Mouse (Mus musculus) splenic B cell, adult 2 months (primary cell): ENCODE measurements around the gene Gm5565.
"Not testable (repeated sequence)": the region's sequence is repeated elsewhere in the genome, so short reads cannot be mapped to it uniquely, and the experiment has no call there.

Experiments
- DNase-seq: peaks from one replicate; pipeline ENCODE4 v3.0.0-alpha.2; 2011; ENCODE audit warnings: low read depth, low spot score
- H3K27me3 ChIP-seq: 2 replicates; pipeline ENCODE4 v1.6.1; 2012; ENCODE audit warnings: mild to moderate bottlenecking, low read length, moderate library complexity, mixed read lengths; ENCODE audit not compliant: control insufficient read depth, poor library complexity, insufficient read depth, severe bottlenecking
- H3K36me3 ChIP-seq: 2 replicates; pipeline ENCODE4 v1.6.1; 2012; ENCODE audit warnings: mild to moderate bottlenecking, low read length, moderate library complexity, mixed read lengths; ENCODE audit not compliant: control insufficient read depth, poor library complexity, insufficient read depth, severe bottlenecking

The Gm5565 gene

DNA sequence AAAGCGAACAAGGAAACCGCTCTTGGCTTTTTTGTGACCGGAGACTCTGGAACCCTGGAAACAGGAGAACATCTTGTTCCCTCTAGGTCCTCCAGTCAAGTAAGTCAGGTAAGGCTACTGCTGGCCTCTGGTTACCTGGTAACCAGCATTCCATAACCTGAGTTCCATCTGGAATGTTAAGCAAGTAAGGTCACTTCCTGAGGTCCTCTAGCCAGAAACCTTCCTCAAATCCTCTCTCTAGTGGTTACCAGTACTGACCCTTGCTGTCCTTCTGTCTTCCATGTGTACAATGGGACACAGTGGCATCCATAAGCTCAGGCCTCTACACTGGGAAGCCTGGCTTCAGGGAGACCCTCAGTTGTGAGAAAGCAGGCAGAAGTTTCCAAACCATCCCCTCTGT is at the start of gene Gm5565:
TSS of gene Gm5565 (minus strand) at position 101 of the 400 bp plus-strand sequence.
- H3K36me3 ChIP-seq, DNase-seq, H3K27me3 ChIP-seq: not testable (repeated sequence)

DNA sequence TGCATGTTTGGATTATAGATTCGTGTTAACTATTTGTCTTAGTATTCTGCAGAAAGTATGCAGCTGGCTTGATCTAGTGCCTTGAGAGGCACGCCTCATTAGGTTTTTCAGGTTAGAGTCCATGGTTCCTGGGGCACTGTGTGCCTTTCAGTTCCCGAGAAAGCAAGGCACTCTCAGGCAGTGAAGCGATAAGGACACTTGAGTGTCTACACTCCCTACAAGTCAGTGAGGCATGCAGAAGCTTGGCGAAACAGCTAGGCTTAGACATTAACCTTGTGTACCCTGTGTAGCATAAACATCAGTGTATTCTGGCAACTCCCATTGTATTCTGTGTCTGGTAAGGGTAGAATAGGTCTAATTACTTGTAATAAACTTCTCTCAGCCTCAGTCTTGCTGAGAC is 45.2 kb upstream of the Gm5565 start:
- H3K27me3 ChIP-seq, result no peaks in the 10 kb centered on the region
- no peak for DNase-seq
- H3K36me3 ChIP-seq, result peaks cover 16% of the 10 kb centered on the region

DNA sequence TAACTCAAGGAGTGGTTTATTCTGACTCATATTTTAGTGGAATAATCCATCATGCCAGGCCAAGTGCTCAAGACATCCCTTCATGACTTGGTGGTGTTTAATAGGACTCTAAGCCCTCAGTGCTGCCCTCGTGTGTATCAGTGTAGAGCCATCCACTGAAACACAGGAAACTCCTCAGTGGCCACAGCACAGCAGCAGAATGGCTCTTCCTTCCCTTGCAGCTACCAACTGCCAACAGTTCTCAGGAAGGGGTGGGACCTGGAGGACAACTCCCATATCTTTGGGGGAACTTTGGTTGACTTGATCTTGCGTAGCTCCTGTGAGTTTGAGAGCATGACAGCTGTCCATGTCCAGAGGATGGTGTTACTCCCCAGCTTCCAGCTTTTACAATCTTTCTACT is 43.6 kb upstream of the Gm5565 start:
- Histone ChIP-seq H3K27me3 (no peaks in the 10 kb centered on the region), H3K36me3 (peaks cover 13% of the 10 kb centered on the region)
- no peak for DNase-seq

DNA sequence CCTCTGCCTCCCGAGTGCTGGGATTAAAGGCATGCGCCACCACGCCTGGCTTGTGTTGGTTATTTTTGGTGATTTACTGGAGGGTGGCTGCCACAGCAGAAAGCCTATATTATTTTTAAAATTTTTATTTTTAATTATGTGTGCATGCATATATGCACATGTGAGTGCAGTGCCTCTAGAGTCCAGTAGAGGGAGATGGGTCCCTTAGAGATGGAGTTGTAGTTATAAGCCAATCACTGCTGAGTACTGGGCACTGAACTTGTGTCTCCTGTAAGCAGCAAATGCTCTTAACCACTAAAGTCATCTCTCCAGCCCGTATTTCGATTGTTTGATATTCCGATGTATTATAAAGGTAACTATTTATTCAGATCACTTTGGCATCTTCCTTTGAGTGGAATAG is 40.2 kb upstream of the Gm5565 start:
- Histone ChIP-seq H3K27me3 (no peaks in the 10 kb centered on the region), H3K36me3 (peaks cover 8% of the 10 kb centered on the region)
- peak; percentile 15 for DNase-seq

DNA sequence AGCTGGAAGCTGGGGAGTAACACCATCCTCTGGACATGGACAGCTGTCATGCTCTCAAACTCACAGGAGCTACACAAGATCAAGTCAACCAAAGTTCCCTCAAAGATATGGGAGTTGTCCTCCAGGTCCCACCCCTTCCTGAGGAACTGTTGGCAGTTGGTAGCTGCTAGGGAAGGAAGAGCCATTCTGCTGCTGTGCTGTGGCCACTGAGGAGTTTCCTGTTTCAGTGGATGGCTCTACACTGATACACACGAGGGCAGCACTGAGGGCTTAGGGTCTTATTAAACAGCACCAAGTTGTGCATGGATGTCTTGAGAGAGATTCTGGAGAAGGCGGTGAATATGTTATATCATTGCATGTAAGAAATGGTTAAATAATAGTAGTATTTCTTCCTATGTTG is 39.2 kb upstream of the Gm5565 start:
- DNase-seq, result no peak
- Histone ChIP-seq H3K27me3 (no peaks in the 10 kb centered on the region), H3K36me3 (peaks cover 4% of the 10 kb centered on the region)

DNA sequence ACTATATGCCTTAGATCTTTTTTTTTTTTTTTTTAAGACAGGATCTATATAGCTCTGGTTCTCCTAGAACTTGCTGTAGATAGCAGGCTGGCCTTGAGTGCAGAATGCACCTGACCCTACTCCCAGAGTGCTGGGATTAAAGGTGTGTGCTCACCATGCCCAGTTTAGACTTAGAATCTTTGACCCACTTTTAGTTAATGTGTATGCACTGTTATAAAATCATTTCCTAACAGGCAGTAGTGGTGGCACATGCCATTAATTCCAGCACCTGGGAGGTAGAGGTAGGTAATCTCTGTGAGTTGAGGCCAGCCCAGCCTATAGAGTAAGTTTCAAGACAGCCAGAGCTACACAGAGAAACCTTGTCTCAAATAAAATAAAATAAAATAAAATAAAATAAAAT is 38.7 kb upstream of the Gm5565 start:
- H3K27me3 ChIP-seq, result no peaks in the 10 kb centered on the region
- DNase-seq, result no peak
- peaks cover 2% of the 10 kb centered on the region for H3K36me3 ChIP-seq

DNA sequence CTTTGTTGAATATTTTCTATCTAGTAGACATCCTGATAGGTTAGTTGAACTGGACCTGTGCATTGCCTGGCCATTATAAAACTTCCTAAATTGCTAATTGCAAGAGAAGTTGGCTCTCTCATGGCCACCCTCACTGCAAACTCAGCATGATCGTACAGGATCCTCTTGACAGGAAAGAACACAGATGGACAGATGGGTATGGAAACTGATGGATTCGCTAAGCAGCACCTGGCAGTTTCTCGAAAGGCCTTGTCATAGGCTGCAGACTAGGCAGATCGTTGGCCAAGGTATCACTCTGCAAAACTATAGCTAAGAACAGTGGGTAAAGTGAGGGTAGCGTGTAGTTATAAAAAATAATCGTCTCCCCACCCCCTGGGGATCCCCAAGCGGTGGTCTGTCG is 33.0 kb upstream of the Gm5565 start:
- DNase-seq, result no peak
- H3K27me3 ChIP-seq, result no peaks in the 10 kb centered on the region

DNA sequence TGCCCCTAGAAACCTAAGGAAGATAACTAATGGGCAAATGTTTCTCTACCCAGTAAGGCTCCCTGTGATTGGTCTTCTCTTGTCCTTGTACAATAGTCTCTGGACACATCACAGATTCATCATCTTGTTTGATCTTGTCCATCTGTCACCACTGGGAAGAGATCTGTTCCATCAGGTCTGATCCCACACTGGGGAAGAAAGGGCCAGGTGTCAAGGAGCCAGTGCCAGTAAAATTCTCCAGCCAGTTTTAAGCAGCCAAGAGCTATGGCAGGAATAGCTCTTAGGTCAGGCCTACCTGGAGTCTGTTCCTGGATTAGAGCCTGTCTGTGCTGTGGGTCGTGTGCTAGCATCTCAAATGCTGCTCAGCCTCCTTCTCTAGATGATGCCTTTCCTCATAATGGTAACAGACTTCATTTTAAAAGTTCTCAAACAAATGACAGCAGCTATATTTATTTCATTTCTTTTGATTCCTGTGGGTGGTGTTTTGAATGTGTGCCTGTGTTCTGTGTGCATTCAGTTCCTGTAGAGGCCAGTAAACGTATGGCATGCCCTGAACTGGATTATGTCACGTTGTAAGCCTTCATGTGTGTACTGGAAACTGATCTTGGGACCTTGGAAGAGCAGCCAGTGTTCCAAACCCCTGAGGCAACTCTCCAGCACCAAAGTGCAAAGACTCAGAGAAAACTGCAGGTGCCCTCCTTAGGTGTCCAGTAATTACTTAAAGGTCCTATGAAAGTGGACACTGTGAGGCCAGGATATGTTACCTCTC is 30.3 kb upstream of the Gm5565 start:
- no peaks in the 10 kb centered on the region for H3K36me3 ChIP-seq
- no peaks in the 10 kb centered on the region for H3K27me3 ChIP-seq
- DNase-seq, result no peak

More for the DNA sequence above, 33.0 kb upstream of the Gm5565 start:
- H3K36me3 ChIP-seq, result no peaks in the 10 kb centered on the region; the same call in 1 of the 2 replicates

DNA sequence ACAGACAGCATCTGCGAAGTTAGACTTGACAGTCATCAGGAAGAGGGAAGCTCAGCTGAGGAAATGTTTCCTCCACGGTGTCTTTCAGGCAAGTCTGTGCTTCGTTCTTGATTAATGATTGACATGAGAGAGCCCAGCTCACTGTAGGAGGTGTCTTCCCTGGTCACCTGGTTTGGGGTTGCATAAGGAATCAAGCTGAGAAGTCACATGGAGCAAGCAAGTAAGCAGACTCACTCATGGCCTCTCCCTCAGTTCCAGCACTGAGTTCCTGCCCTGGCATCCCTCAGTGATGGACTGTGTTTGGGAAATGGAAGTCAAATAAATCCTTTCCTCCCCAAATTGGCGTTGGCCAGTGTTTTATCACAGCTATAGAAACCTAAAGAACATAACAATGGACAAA is 29.8 kb upstream of the Gm5565 start:
- no peaks in the 10 kb centered on the region for H3K27me3 ChIP-seq
- no peak for DNase-seq
- H3K36me3 ChIP-seq, result no peaks in the 10 kb centered on the region

DNA sequence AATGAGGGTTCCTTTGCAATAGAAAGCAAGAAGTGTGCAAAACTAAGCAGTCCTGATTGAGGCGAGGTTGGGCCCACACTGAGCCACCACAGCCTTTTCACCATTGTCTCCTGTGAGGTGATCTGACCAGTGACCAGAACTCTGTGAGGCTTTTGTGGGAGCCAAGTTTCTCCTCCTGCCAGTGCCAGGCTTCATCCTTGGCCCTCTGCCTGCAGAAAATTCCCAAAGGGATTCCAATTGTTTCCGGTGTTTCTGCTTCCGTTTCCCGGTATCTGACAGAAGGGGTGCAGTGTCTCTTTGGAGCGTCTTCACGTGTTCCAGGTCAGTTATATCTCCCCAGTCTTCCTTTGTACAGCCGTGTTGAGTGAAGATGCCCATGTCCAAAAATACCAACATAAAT is 28.4 kb upstream of the Gm5565 start:
- Histone ChIP-seq H3K36me3 (no peaks in the 10 kb centered on the region), H3K27me3 (no peaks in the 10 kb centered on the region)
- no peak for DNase-seq

DNA sequence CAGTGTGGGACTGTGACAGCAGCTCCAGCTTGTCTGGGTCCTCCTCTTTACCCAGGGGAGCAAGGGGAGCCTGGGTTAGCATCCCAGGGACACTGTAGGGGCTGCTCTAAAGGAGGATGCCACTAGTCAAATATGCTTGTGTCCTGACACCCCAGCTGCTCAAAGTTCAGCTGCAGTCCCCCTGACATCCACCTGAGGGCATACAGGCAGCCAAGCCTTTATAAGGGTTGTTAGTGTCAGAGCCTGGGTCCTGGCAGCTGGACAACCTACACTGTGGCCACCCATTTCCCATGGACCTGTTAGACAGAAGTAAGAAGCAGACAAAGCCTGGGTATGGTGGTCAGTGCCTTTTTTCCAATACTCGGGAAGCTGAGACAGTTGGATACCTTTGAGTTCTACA is 27.8 kb upstream of the Gm5565 start:
- H3K36me3 ChIP-seq, result no peaks in the 10 kb centered on the region
- H3K27me3 ChIP-seq, result no peaks in the 10 kb centered on the region
- no peak for DNase-seq

DNA sequence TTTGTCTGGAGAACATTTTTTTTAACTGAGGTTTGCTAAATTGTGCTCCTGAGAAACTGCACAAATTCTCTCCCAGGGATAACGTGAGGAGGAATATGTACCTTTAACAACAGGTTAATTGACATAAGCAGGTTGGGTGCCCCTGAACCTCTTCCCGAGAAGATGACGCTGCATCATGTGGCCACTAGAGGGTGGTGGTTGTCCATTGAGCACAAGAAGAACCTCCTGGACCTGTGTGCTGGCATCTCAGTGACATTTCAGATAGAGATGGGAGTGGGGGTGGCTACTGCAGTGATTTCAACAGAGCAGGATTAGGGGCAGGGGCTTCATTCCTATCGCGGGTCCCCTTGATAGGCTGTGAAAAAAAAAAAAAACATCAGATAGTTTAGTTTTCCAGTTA is 27.1 kb upstream of the Gm5565 start:
- H3K36me3 ChIP-seq, H3K27me3 ChIP-seq: not testable (repeated sequence)
- DNase-seq, result peak; percentile 71

DNA sequence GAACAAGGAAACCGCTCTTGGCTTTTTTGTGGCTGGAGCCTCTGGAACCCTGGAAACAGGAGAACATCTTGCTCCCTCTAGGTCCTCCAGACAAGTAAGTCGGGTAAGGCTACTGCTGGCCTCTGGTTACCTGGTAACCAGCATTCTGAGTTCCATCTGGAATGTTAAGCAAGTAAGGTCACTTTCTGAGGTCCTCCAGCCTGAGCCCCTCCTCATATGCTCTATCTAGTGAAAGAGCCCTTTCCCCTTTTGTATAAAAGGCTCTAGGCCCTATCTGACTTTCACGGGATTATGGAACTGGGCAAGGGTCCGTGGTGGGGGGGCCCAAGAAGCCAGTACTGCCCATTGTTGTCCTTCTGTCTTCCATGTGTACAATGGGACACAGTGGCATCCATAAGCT is 24.9 kb upstream of the Gm5565 start, which contains the start of gene 1700001J03Rik:
TSS of gene 1700001J03Rik (minus strand) at position 101 of the 400 bp plus-strand sequence.
- not testable (repeated sequence) for H3K36me3 ChIP-seq, H3K27me3 ChIP-seq, DNase-seq

DNA sequence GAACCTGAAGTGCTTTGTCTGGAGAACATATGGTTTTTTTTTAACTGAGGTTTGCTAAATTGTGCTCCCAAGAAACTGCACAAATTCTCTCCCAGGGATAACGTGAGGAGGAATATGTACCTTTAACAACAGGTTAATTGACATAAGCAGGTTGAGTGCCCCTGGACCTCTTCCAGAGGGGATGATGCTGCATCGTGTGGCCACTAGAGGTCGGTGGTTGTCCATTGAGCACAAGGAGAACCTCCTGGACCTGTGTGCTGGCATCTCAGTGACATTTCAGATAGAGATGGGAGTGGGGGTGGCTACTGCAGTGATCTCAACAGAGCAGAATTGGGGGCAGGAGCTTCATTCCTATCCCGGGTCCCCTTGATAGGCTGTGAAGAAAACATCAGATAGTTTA is 12.4 kb upstream of the Gm5565 start:
- not testable (repeated sequence) for H3K27me3 ChIP-seq, DNase-seq, H3K36me3 ChIP-seq

DNA sequence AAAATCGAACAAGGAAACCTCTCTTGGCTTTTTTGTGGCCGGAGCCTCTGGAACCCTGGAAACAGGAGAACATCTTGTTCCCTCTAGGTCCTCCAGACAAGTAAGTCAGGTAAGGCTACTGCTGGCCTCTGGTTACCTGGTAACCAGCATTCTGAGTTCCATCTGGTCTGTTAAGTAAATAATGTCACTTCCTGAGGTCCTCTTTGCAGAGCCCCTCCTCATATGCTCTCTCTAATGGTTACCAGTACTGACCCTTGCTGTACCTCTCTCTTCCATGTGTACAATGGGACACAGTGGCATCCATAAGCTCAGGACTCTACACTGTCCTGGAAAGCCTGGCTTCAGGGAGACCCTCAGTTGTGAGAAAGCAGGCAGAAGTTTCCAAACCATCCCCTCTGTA is 10.3 kb upstream of the Gm5565 start, which contains the start of gene Gm6309:
TSS of gene Gm6309 (minus strand) at position 101 of the 400 bp plus-strand sequence.
- not testable (repeated sequence) for H3K27me3 ChIP-seq

DNA sequence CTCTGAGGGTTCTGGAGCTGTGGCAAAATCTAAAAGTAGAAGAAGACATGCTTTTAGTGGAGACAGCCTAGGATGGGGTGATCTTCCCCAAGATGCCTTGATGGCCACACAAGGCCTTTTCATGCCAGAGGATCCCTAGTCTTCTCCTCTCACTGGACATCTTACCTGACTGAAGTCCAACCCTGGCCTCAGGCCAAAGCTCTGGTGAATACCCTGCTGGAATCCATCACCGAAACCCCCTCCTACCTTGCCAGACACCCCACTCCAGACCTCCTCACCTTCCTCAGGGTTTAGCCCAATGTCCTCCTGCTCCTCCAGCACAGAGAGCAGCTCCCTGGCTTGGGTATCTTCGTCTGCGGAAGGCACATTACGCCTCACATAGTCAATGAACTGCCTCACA is 2.0 kb downstream of the Gm5565 start:
- not testable (repeated sequence) for H3K27me3 ChIP-seq, DNase-seq, H3K36me3 ChIP-seq

More for the DNA sequence above, 10.3 kb upstream of the Gm5565 start, which contains the start of gene Gm6309:
- H3K36me3 ChIP-seq, DNase-seq: not testable (repeated sequence)
